Comparison of ENCODE assay signal across 8 mouse cellular contexts in genomic region chr2:170132716-170133092, GRCm38 (mm10). TPM values are rescaled to one million over a fixed set of nuclear protein-coding genes. Genes with fewer than 3 reads are reported as not detected.
A peak's percentile ranks its signal among the peaks of the same experiment; 100 is the strongest.
DNase-seq lines count a peak whose midpoint lies in the region; ATAC-seq and TF ChIP-seq lines count a peak whose summit lies in the region.

No protein-coding gene starts in this region.

- DNase-seq in heart, adult 8-10 months (ENCODE audit: low spot score): no peak
- DNase-seq in thymus, postnatal 25 days: peak; percentile 43
- DNase-seq in thymus, adult 18-20 months: no peak
- no peak for DNase-seq in liver, embryonic 14.5 days (ENCODE audit: low read depth in 3 of 3, low spot score in 3 of 3)
- no peak for DNase-seq in adrenal gland, adult 18-20 months (ENCODE audit: low spot score in 2 of 2)
- DNase-seq in gastrocnemius, postnatal 14 days: no peak

- H3K36me3 ChIP-seq in heart, embryonic 12.5 days: no peaks in the 10 kb centered on the region
- H3K36me3 ChIP-seq in liver, embryonic 14.5 days (replicated peaks; ENCODE audit: control insufficient read depth, insufficient read depth, low read depth): no peaks in the 10 kb centered on the region

- no peak for TF ChIP-seq EP300 in liver, embryonic 14.5 days (IDR thresholded peaks at IDR 0.05; ENCODE audit: low read depth)

- H3K27ac ChIP-seq in heart, embryonic 12.5 days (ENCODE audit: poor library complexity, severe bottlenecking): peak overlapping the region; percentile 91
- peak overlapping the region; percentile 81 for H3K27ac ChIP-seq in liver, embryonic 14.5 days

- intact Hi-C loops in gastrocnemius, postnatal 14 days (cut with DNase I; ENCODE audit: low total_unique reads): no loop called here

- 0% methylated on average over 3 of the region's 3 CpGs for WGBS in heart, embryonic 12.5 days
- WGBS in liver, embryonic 14.5 days (ENCODE audit: insufficient replicate concordance): 0% methylated on average over 3 of the region's 3 CpGs

- H3K4me1 ChIP-seq in heart, embryonic 12.5 days (replicated peaks): peaks cover 31% of the 10 kb centered on the region
- peaks cover 47 to 58% of the 10 kb centered on the region in 2 experiments for H3K4me1 ChIP-seq in liver, embryonic 14.5 days (replicated peaks; ENCODE audit: control insufficient read depth in 2 of 2, insufficient read depth in 2 of 2, low read length in 1 of 2)

- peak overlapping the region; percentile 71 for H3K9ac ChIP-seq in heart, embryonic 12.5 days
- peak overlapping the region; percentile 71 for H3K9ac ChIP-seq in liver, embryonic 14.5 days (replicated peaks)

- H3K4me3 ChIP-seq in heart, embryonic 12.5 days: peak overlapping the region; percentile 49
- peak overlapping the region; percentile 84 to 99 for H3K4me3 ChIP-seq in liver, embryonic 14.5 days (ENCODE audit: insufficient read depth in 1 of 2, low read depth in 2 of 2, low read length in 2 of 2)

- peak overlapping the region; percentile 75 for H3K4me2 ChIP-seq in heart, embryonic 12.5 days
- peak overlapping the region; percentile 83 for H3K4me2 ChIP-seq in liver, embryonic 14.5 days (ENCODE audit: low read depth)

- no peaks in the 10 kb centered on the region for H3K9me3 ChIP-seq in heart, embryonic 12.5 days (replicated peaks)
- no peaks in the 10 kb centered on the region for H3K9me3 ChIP-seq in liver, embryonic 14.5 days (ENCODE audit: control insufficient read depth, low read length)

- no peaks in the 10 kb centered on the region for H3K27me3 ChIP-seq in heart, embryonic 12.5 days (replicated peaks)
- no peaks in the 10 kb centered on the region for H3K27me3 ChIP-seq in liver, embryonic 14.5 days (ENCODE audit: control insufficient read depth, insufficient read depth, low read length)

- no peak for ATAC-seq in heart, embryonic 12.5 days (ENCODE audit: insufficient number of reproducible peaks, low FRiP score)
- ATAC-seq in liver, embryonic 14.5 days (ENCODE audit: insufficient read depth): no peak
- ATAC-seq in cerebellum, adult (ENCODE audit: insufficient number of reproducible peaks, low FRiP score, low TSS enrichment): no peak

- TF ChIP-seq CTCF in liver, embryonic 14.5 days (IDR thresholded peaks at IDR 0.05; ENCODE audit: low read depth): no peak

RNA-seq across cellular contexts. Expression of gene Zfp217, which starts 15.2 kb away (rescaled TPM):
- 3.5 and 3.7 TPM in 2 replicates for polyA plus RNA-seq in heart, embryonic 12.5 days (2016; fragmentation: Nextera tagmentation; extraction: Ambion mirVana)
- 10 to 100 TPM in 1 of 4 experiments, 1 to 10 TPM in 3; 7.4 to 12.0 (median 8.9) TPM for total RNA-seq in heart, adult 8-10 months (2022)
- polyA plus RNA-seq in liver, embryonic 14.5 days (2012; rRNA removed): 4.2 and 4.8 TPM in 2 replicates
- polyA plus RNA-seq in liver, embryonic 14.5 days (2014; fragmentation: Nextera tagmentation; extraction: Ambion mirVana): 2.3 and 3.5 TPM in 2 replicates
- total RNA-seq in adrenal gland, adult 18-20 months (2021): 10 to 100 TPM; 20.0 to 21.7 TPM
- total RNA-seq in gastrocnemius, postnatal 14 days (2021): 10 to 100 TPM in 1 of 2 experiments, 1 to 10 TPM in 1; 7.7 to 10.1 TPM
